Mouse (Mus musculus): ENCODE data around the gene Ucn. TPM values are rescaled to one million over a fixed set of nuclear protein-coding genes. Genes with fewer than 3 reads are reported as not detected.

The Ucn gene
- total and polyA plus RNA-seq, 2 experiments from 2014 or later = not detected

DNA sequence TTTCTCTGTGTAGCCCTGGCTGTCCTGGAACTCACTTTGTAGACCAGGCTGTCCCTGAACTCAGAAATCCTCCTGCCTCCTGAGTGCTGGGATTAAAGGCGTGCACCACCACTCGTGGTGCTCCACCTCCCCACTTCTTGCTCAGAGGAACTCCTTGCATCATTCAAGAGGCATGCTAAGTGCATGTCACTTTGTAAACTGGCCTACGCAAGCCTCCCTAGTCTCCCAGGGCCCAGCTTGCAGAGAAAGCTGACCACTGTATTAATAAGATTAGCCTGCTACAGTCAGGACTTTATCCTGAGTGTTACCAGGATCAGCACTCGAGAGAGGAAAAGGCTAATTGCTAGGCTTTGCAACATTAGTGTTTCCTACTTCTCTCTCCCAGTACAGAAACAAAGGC, 30.0 kb upstream of the Ucn start:
- Histone ChIP-seq H3K4me3 (ENCODE audit: low read depth, low read length) (no peak overlapping the region), H3K27ac (ENCODE audit: low read depth) (no peak overlapping the region), H3K36me3 (replicated peaks; ENCODE audit: control insufficient read depth, insufficient read depth, low read length) (peaks cover 94% of the 10 kb centered on the region), H3K9me3 (replicated peaks; ENCODE audit: control insufficient read depth, low read length) (no peaks in the 10 kb centered on the region), H3K27me3 (ENCODE audit: control insufficient read depth, insufficient read depth, low read length) (no peaks in the 10 kb centered on the region), H3K4me1 (ENCODE audit: control insufficient read depth, insufficient read depth) (no peaks in the 10 kb centered on the region), H3K9ac (replicated peaks; ENCODE audit: low read depth, low read length) (no peak overlapping the region), H3K4me2 (ENCODE audit: low read depth, low read length) (no peak overlapping the region)
- no peak for DNase-seq (ENCODE audit: low spot score)
- ATAC-seq (ENCODE audit: insufficient read depth, low read depth) = no peak
- TF ChIP-seq CTCF (IDR thresholded peaks at IDR 0.05; ENCODE audit: low read depth) = no peak
- TF ChIP-seq EP300 (IDR thresholded peaks at IDR 0.05; ENCODE audit: low read depth) = no peak
- WGBS = 67% methylated on average over 4 of the region's 4 CpGs

DNA sequence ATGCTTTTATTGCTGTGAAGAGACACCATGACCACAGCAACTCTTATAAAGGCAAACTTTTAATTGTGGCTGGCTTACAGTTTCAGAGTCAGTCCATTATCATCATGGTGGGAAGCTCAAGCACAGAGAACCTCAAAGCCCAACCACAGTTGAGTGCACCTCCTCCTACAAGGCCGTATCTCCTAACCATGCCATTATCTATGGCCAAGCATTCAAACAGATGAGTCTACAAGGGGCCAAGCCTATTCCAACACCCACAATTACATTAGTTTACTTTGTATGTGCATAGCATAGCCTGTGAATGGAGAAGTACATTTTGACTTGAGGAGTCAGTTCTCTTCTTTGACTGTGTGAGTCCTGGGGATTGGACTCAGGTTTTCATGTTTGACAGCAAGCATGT, 26.2 kb upstream of the Ucn start:
- ATAC-seq (ENCODE audit: insufficient read depth, low read depth) = no peak
- no peak for TF ChIP-seq EP300 (IDR thresholded peaks at IDR 0.05; ENCODE audit: low read depth)
- TF ChIP-seq CTCF (IDR thresholded peaks at IDR 0.05; ENCODE audit: low read depth) = no peak
- Histone ChIP-seq H3K4me1 (ENCODE audit: control insufficient read depth, insufficient read depth) (no peaks in the 10 kb centered on the region), H3K27me3 (ENCODE audit: control insufficient read depth, insufficient read depth, low read length) (no peaks in the 10 kb centered on the region), H3K9ac (replicated peaks; ENCODE audit: low read depth, low read length) (no peak overlapping the region), H3K27ac (ENCODE audit: low read depth) (no peak overlapping the region), H3K4me2 (ENCODE audit: low read depth, low read length) (no peak overlapping the region), H3K9me3 (replicated peaks; ENCODE audit: control insufficient read depth, low read length) (no peaks in the 10 kb centered on the region), H3K36me3 (replicated peaks; ENCODE audit: control insufficient read depth, insufficient read depth, low read length) (peaks cover 87% of the 10 kb centered on the region), H3K4me3 (ENCODE audit: low read depth, low read length) (no peak overlapping the region)
- no peak for DNase-seq (ENCODE audit: low spot score)
- 75% methylated on average over 1 of the region's 1 CpGs for WGBS

- TF ChIP-seq EP300 (IDR thresholded peaks at IDR 0.05; ENCODE audit: low read depth) = no peak
- TF ChIP-seq CTCF (IDR thresholded peaks at IDR 0.05; ENCODE audit: low read depth) = no peak
- ATAC-seq (ENCODE audit: insufficient read depth, low read depth) = no peak
- Histone ChIP-seq H3K27ac (ENCODE audit: low read depth) (no peak overlapping the region), H3K36me3 (replicated peaks; ENCODE audit: control insufficient read depth, insufficient read depth, low read length) (peaks cover 87% of the 10 kb centered on the region), H3K9me3 (replicated peaks; ENCODE audit: control insufficient read depth, low read length) (no peaks in the 10 kb centered on the region), H3K4me3 (ENCODE audit: low read depth, low read length) (no peak overlapping the region), H3K27me3 (ENCODE audit: control insufficient read depth, insufficient read depth, low read length) (no peaks in the 10 kb centered on the region), H3K4me1 (ENCODE audit: control insufficient read depth, insufficient read depth) (no peaks in the 10 kb centered on the region), H3K9ac (replicated peaks; ENCODE audit: low read depth, low read length) (no peak overlapping the region), H3K4me2 (ENCODE audit: low read depth, low read length) (no peak overlapping the region)
- no peak for DNase-seq (ENCODE audit: low spot score)
Observed at GRCm38 (mm10) chr5:31162462-31162861, 23.8 kb upstream of the Ucn start.

GRCm38 (mm10) chr5:31154152-31154553, 15.5 kb upstream of the Ucn start, which contains the start of gene Mpv17:
Mpv17 (minus strand) TSS chr5:31154251.
- Histone ChIP-seq H3K4me3 (ENCODE audit: low read depth, low read length) (peak within 1 kb of the TSS; percentile 73), H3K4me2 (ENCODE audit: low read depth, low read length) (peak within 1 kb of the TSS; percentile 77), H3K9ac (replicated peaks; ENCODE audit: low read depth, low read length) (peak within 1 kb of the TSS; percentile 68), H3K27me3 (ENCODE audit: control insufficient read depth, insufficient read depth, low read length) (no peaks in the 10 kb centered on the region), H3K9me3 (replicated peaks; ENCODE audit: control insufficient read depth, low read length) (no peaks in the 10 kb centered on the region), H3K27ac (ENCODE audit: low read depth) (peak within 1 kb of the TSS; percentile 68), H3K36me3 (replicated peaks; ENCODE audit: control insufficient read depth, insufficient read depth, low read length) (peaks cover 34% of the 10 kb centered on the region), H3K4me1 (ENCODE audit: control insufficient read depth, insufficient read depth) (peaks cover 6% of the 10 kb centered on the region)
- 0% methylated on average over 19 of the region's 19 CpGs for WGBS
- ATAC-seq (ENCODE audit: insufficient read depth, low read depth) (peak; percentile 94), DNase-seq (ENCODE audit: low spot score) (peak; percentile 90)
- TF ChIP-seq EP300 (IDR thresholded peaks at IDR 0.05; ENCODE audit: low read depth) (no peak), CTCF (IDR thresholded peaks at IDR 0.05; ENCODE audit: low read depth) (no peak)

DNA sequence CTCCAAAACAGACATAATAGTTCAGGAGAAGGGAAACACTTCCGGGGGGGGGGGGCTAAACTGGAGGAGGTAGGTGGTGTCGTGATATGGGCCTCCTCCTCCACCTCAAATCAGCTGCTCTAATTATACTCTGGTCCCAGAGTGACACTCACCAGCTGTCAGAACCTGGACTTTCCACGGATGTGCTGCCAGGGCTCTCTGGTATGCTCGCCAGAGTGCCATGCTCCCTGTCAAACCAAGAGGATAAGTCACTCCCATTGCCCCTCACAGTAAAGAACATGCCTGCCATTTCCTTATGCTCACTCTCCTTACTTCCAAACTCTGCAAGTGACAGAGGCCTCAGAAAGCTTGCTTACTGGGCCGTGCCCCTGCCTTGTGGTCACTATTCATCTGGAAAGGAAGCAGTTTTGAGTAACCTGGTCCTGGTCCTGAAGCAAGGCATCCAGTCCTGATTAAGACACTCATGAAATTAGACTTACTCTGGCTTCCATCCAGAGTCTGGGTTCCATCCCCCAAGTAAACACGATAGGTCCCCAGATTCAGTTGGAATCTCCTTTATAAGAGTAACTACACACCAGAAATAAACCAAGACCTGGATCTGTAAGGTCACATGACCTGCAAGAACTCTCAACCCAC, 15.0 kb upstream of the Ucn start:
- H3K4me3 ChIP-seq (ENCODE audit: low read depth, low read length) = peak overlapping the region; percentile 73
- 0 out of 2 replicates have a peak, but pooled peaks have one; percentile 3 for ATAC-seq (ENCODE audit: insufficient read depth, low read depth)
- WGBS = 26% methylated on average over 6 of the region's 6 CpGs
- peak overlapping the region; percentile 68; the same call in 1 of the 2 replicates for H3K27ac ChIP-seq (ENCODE audit: low read depth)
- TF ChIP-seq EP300 (IDR thresholded peaks at IDR 0.05; ENCODE audit: low read depth) (no peak), CTCF (IDR thresholded peaks at IDR 0.05; ENCODE audit: low read depth) (no peak)
- peaks cover 28% of the 10 kb centered on the region for H3K36me3 ChIP-seq (replicated peaks; ENCODE audit: control insufficient read depth, insufficient read depth, low read length)
- H3K9ac ChIP-seq (replicated peaks; ENCODE audit: low read depth, low read length) = peak overlapping the region; percentile 68
- H3K27me3 ChIP-seq (ENCODE audit: control insufficient read depth, insufficient read depth, low read length) = no peaks in the 10 kb centered on the region
- peak overlapping the region; percentile 77 for H3K4me2 ChIP-seq (ENCODE audit: low read depth, low read length)
- no peaks in the 10 kb centered on the region for H3K9me3 ChIP-seq (replicated peaks; ENCODE audit: control insufficient read depth, low read length)
- H3K4me1 ChIP-seq (ENCODE audit: control insufficient read depth, insufficient read depth) = peaks cover 6% of the 10 kb centered on the region
- DNase-seq (ENCODE audit: low spot score) = peak; percentile 10

- Histone ChIP-seq H3K9ac (replicated peaks; ENCODE audit: low read depth, low read length) (no peak overlapping the region), H3K4me2 (ENCODE audit: low read depth, low read length) (no peak overlapping the region), H3K9me3 (replicated peaks; ENCODE audit: control insufficient read depth, low read length) (no peaks in the 10 kb centered on the region), H3K4me1 (ENCODE audit: control insufficient read depth, insufficient read depth) (peaks cover 6% of the 10 kb centered on the region), H3K36me3 (replicated peaks; ENCODE audit: control insufficient read depth, insufficient read depth, low read length) (peaks cover 10% of the 10 kb centered on the region), H3K27me3 (ENCODE audit: control insufficient read depth, insufficient read depth, low read length) (no peaks in the 10 kb centered on the region), H3K27ac (ENCODE audit: low read depth) (no peak overlapping the region), H3K4me3 (ENCODE audit: low read depth, low read length) (no peak overlapping the region)
- 44% methylated on average over 3 of the region's 3 CpGs for WGBS
- ATAC-seq (ENCODE audit: insufficient read depth, low read depth) (no peak), DNase-seq (ENCODE audit: low spot score) (peak; percentile 17)
- TF ChIP-seq CTCF (IDR thresholded peaks at IDR 0.05; ENCODE audit: low read depth) = peak; percentile 39
- no peak for TF ChIP-seq EP300 (IDR thresholded peaks at IDR 0.05; ENCODE audit: low read depth)
Observed at GRCm38 (mm10) chr5:31151746-31152145, 13.1 kb upstream of the Ucn start.

All from heart, postnatal 0 days (tissue).